Mouse (Mus musculus): ENCODE results near the gene Mmrn2. TPM values are rescaled to one million over a fixed set of nuclear protein-coding genes. Genes with fewer than 3 reads are reported as not detected.

The Mmrn2 gene
- polyA plus RNA-seq, 1 experiment from 2014 or later: 5.7 TPM

DNA sequence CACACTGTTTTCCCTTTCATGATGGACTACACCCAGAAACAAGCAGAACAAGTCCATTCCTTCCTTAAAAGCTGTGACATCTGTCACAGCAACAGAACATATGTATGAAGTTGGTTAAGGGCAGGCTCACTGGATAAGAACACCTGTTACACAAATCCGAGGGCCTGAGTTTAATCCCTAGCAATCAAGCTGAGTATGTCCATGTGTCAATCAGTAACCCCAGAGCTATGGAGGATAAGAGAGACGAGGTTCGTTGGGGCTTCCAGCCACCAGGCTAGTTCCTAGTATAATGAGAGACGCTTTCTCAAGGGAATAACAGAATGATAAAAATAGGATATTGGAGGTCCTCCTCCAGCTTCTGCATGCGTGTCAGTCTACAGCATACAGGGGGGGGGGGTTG lies 42.2 kb downstream of the Mmrn2 start:
- no peaks in the 10 kb centered on the region for H3K4me1 ChIP-seq (replicated peaks; ENCODE audit: control insufficient read depth, insufficient read depth, low read length)
- no peak overlapping the region for H3K4me3 ChIP-seq (ENCODE audit: low read depth, low read length)
- H3K27ac ChIP-seq (ENCODE audit: low read depth, low read length): no peak overlapping the region
- no peak for TF ChIP-seq CTCF (IDR thresholded peaks at IDR 0.05; ENCODE audit: low read depth)
- 70% methylated on average over 5 of the region's 5 CpGs for WGBS
- peaks cover 55% of the 10 kb centered on the region for H3K36me3 ChIP-seq (ENCODE audit: control insufficient read depth, insufficient read depth)
- ATAC-seq: no peak
- H3K27me3 ChIP-seq (replicated peaks; ENCODE audit: control insufficient read depth, insufficient read depth, low read length): no peaks in the 10 kb centered on the region
- no peak overlapping the region for H3K9ac ChIP-seq (ENCODE audit: low read depth, low read length)
- no peak overlapping the region for H3K4me2 ChIP-seq (replicated peaks; ENCODE audit: low read depth)
- H3K9me3 ChIP-seq (ENCODE audit: control insufficient read depth): no peaks in the 10 kb centered on the region

DNA sequence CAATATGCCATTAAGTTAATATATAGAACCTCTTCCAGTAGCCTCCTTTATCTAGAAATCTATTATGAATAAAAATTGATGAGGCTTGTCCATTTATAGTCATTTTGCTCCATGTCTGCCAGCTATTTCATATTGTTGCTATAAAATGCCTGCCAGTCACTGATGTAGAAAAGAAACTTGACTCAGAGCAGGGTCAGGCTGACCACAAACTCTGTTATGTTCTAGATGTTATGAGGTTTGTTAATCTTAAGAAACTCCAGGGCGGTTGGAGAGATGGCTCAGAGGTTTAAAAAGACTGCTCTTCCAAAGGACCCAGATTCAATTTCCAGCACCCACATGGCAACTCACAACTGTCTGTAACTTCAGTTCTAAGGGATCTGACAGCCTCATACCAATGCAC lies 45.8 kb downstream of the Mmrn2 start:
- no peaks in the 10 kb centered on the region for H3K4me1 ChIP-seq (replicated peaks; ENCODE audit: control insufficient read depth, insufficient read depth, low read length)
- no peak overlapping the region for H3K27ac ChIP-seq (ENCODE audit: low read depth, low read length)
- 89% methylated on average over 1 of the region's 1 CpGs for WGBS
- no peak for ATAC-seq
- TF ChIP-seq CTCF (IDR thresholded peaks at IDR 0.05; ENCODE audit: low read depth): no peak
- H3K27me3 ChIP-seq (replicated peaks; ENCODE audit: control insufficient read depth, insufficient read depth, low read length): no peaks in the 10 kb centered on the region
- no peak overlapping the region for H3K9ac ChIP-seq (ENCODE audit: low read depth, low read length)
- H3K4me3 ChIP-seq (ENCODE audit: low read depth, low read length): no peak overlapping the region
- H3K4me2 ChIP-seq (replicated peaks; ENCODE audit: low read depth): no peak overlapping the region
- peaks cover 47% of the 10 kb centered on the region for H3K36me3 ChIP-seq (ENCODE audit: control insufficient read depth, insufficient read depth)
- H3K9me3 ChIP-seq (ENCODE audit: control insufficient read depth): no peaks in the 10 kb centered on the region

DNA sequence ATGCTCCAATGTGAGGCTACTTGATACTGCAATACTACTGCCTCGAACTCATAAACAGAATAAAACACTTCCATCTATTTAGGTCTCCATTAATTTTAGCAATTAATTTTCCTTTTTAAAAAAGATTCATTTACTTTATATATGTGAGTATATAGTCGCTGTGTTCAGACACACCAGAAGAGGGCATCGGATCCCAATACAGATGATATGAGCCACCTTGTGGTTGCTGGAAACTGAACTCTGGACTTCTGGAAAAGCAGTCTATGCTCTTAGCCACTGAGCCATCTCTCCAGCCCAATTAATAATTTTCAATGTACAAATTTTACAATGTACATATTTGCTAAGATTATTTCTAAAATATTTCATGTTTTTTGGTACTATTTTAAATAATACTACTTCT lies 53.0 kb downstream of the Mmrn2 start:
- WGBS: 96% methylated on average over 3 of the region's 3 CpGs
- Histone ChIP-seq H3K9ac (ENCODE audit: low read depth, low read length) (no peak overlapping the region), H3K4me3 (ENCODE audit: low read depth, low read length) (no peak overlapping the region), H3K27me3 (replicated peaks; ENCODE audit: control insufficient read depth, insufficient read depth, low read length) (no peaks in the 10 kb centered on the region), H3K36me3 (ENCODE audit: control insufficient read depth, insufficient read depth) (peaks cover 35% of the 10 kb centered on the region), H3K4me2 (replicated peaks; ENCODE audit: low read depth) (no peak overlapping the region), H3K4me1 (replicated peaks; ENCODE audit: control insufficient read depth, insufficient read depth, low read length) (no peaks in the 10 kb centered on the region), H3K9me3 (ENCODE audit: control insufficient read depth) (no peaks in the 10 kb centered on the region), H3K27ac (ENCODE audit: low read depth, low read length) (no peak overlapping the region)
- ATAC-seq: no peak
- peak; percentile 48 for TF ChIP-seq CTCF (IDR thresholded peaks at IDR 0.05; ENCODE audit: low read depth)

DNA sequence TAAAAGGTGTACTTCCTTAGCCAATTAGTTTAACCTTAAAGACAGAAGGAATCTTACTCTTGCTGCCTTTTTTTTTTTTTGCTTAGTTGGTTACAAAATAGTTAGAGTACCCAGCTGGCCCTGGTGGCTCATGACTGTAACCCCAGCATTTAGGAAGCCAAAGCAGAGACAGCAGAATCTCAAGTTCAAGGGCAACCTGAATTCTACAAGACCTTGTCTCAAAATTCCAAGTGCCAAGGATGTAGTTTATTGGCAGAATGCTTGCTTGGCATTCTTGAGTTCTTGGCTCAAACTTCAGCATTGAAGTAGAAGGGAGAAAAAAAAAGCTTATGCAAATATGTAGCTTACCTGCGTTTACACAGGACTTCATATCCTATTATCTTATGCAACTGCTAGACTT lies 53.8 kb downstream of the Mmrn2 start:
- Histone ChIP-seq H3K4me1 (replicated peaks; ENCODE audit: control insufficient read depth, insufficient read depth, low read length) (no peaks in the 10 kb centered on the region), H3K27me3 (replicated peaks; ENCODE audit: control insufficient read depth, insufficient read depth, low read length) (no peaks in the 10 kb centered on the region), H3K9ac (ENCODE audit: low read depth, low read length) (no peak overlapping the region), H3K36me3 (ENCODE audit: control insufficient read depth, insufficient read depth) (peaks cover 30% of the 10 kb centered on the region), H3K4me2 (replicated peaks; ENCODE audit: low read depth) (no peak overlapping the region), H3K27ac (ENCODE audit: low read depth, low read length) (no peak overlapping the region), H3K9me3 (ENCODE audit: control insufficient read depth) (no peaks in the 10 kb centered on the region), H3K4me3 (ENCODE audit: low read depth, low read length) (no peak overlapping the region)
- no peak for ATAC-seq
- WGBS: 78% methylated on average over 1 of the region's 1 CpGs
- TF ChIP-seq CTCF (IDR thresholded peaks at IDR 0.05; ENCODE audit: low read depth): no peak

DNA sequence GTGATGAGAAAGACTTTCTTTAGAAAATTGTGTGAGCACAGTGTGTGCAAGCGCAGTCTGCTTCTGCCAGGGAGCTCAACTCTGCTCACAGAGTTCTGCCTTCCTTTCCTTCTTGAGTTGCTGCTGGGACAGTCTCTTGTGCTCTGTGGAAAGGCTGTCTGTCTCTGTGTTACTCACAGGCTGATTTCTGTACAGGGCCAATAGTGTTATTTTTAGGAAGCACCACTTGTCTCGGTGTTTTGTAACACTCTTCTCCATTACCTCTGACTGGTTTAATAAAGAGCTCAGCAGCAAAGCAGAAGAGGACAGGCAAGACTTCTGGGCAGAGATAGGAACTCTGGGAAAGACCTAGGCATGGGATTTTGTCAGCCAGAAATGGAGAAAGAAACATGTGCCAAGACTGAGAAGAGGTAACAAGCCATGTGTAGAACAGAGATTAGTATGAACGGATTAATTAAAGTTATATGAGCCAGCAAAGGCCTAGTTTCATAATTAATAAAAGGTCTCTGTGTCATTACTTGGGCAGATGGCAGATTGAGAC lies 65.3 kb downstream of the Mmrn2 start:
- TF ChIP-seq CTCF (IDR thresholded peaks at IDR 0.05; ENCODE audit: low read depth): no peak
- H3K9ac ChIP-seq (ENCODE audit: low read depth, low read length): no peak overlapping the region
- H3K4me3 ChIP-seq (ENCODE audit: low read depth, low read length): no peak overlapping the region
- H3K36me3 ChIP-seq (ENCODE audit: control insufficient read depth, insufficient read depth): peaks cover 24% of the 10 kb centered on the region
- WGBS: 85% methylated on average over 3 of the region's 3 CpGs
- no peak for ATAC-seq
- H3K27ac ChIP-seq (ENCODE audit: low read depth, low read length): no peak overlapping the region
- no peak overlapping the region for H3K4me2 ChIP-seq (replicated peaks; ENCODE audit: low read depth)
- no peaks in the 10 kb centered on the region for H3K27me3 ChIP-seq (replicated peaks; ENCODE audit: control insufficient read depth, insufficient read depth, low read length)
- H3K9me3 ChIP-seq (ENCODE audit: control insufficient read depth): no peaks in the 10 kb centered on the region
- H3K4me1 ChIP-seq (replicated peaks; ENCODE audit: control insufficient read depth, insufficient read depth, low read length): 0 out of 2 replicates have a peak, but pooled peaks cover 2% of the 10 kb centered on the region

DNA sequence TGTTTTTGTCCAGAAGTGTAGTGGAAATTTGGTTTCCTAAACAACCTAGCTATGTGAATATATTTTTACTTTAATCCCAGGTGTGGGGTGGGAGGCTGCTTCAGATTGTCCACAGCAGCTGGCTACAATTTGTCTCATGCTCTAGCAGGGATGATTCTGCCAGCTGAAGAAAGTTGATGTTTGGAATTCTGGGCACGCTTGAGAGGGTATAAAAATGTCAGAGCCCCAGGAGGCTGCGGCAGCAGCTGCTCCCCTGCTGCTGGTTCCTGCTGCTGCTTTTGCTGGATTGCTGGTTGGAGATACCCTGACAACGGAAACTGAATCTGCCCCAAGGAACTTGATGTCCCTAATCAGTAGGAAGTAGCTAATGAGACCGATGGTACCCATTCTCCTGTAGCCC lies 67.3 kb downstream of the Mmrn2 start:
- no peak for TF ChIP-seq CTCF (IDR thresholded peaks at IDR 0.05; ENCODE audit: low read depth)
- Histone ChIP-seq H3K9ac (ENCODE audit: low read depth, low read length) (no peak overlapping the region), H3K9me3 (ENCODE audit: control insufficient read depth) (no peaks in the 10 kb centered on the region), H3K36me3 (ENCODE audit: control insufficient read depth, insufficient read depth) (peaks cover 28% of the 10 kb centered on the region), H3K4me3 (ENCODE audit: low read depth, low read length) (no peak overlapping the region), H3K4me1 (replicated peaks; ENCODE audit: control insufficient read depth, insufficient read depth, low read length) (0 out of 2 replicates have a peak, but pooled peaks cover 2% of the 10 kb centered on the region), H3K27me3 (replicated peaks; ENCODE audit: control insufficient read depth, insufficient read depth, low read length) (no peaks in the 10 kb centered on the region), H3K27ac (ENCODE audit: low read depth, low read length) (no peak overlapping the region), H3K4me2 (replicated peaks; ENCODE audit: low read depth) (no peak overlapping the region)
- WGBS: 78% methylated on average over 4 of the region's 4 CpGs
- no peak for ATAC-seq

DNA sequence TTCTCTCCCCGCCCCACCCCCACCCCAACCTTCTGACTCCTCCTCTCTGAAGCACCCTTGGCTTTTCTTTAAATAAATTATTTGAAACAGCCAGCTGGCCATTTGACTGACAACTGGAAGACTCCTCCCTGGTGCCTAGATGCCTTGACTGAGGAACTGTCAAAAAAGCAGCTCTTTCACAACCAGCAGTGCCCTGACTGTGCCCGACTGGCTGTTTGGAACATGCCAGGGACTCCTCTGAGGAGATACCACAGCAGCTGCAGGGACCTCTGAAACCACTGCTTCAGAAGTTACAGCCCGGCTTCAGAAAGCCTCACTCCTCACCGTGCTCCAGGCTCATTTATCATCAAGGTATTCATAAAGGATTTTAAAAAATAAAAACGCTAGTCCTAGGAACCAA lies 69.1 kb downstream of the Mmrn2 start:
- Histone ChIP-seq H3K27me3 (replicated peaks; ENCODE audit: control insufficient read depth, insufficient read depth, low read length) (no peaks in the 10 kb centered on the region), H3K9me3 (ENCODE audit: control insufficient read depth) (no peaks in the 10 kb centered on the region), H3K4me2 (replicated peaks; ENCODE audit: low read depth) (no peak overlapping the region), H3K4me1 (replicated peaks; ENCODE audit: control insufficient read depth, insufficient read depth, low read length) (0 out of 2 replicates have a peak, but pooled peaks cover 2% of the 10 kb centered on the region), H3K36me3 (ENCODE audit: control insufficient read depth, insufficient read depth) (peaks cover 26% of the 10 kb centered on the region), H3K9ac (ENCODE audit: low read depth, low read length) (no peak overlapping the region), H3K4me3 (ENCODE audit: low read depth, low read length) (no peak overlapping the region), H3K27ac (ENCODE audit: low read depth, low read length) (no peak overlapping the region)
- no peak for TF ChIP-seq CTCF (IDR thresholded peaks at IDR 0.05; ENCODE audit: low read depth)
- ATAC-seq: no peak
- 79% methylated on average over 5 of the region's 5 CpGs for WGBS
